Mouse (Mus musculus): ENCODE measurements around the gene Yeats2. TPM values are rescaled to one million over a fixed set of nuclear protein-coding genes. Genes with fewer than 3 reads are reported as not detected.

The Yeats2 gene
- 27.8 TPM for polyA plus RNA-seq (2017; shearing (Covaris generic))

GRCm38 (mm10) chr16:20140772-20141531 lies at the start of gene Yeats2:
Gene Yeats2 (plus strand): TSS chr16:20141063.

GRCm38 (mm10) chr16:20097069-20097710 lies 43.7 kb upstream of the Yeats2 start, which contains the start of gene Klhl24:
Gene Klhl24 (plus strand): TSS chr16:20097542.

GRCm38 (mm10) chr16:20240468-20241414 lies 99.9 kb downstream of the Yeats2 start, which contains the start of gene Map6d1:
Gene Map6d1 (minus strand): TSS chr16:20241358.

Other genes starting within 250 kb of the Yeats2 start
- 248 TPM for gene Klhl6, start 158.0 kb upstream of the Yeats2 start, polyA plus RNA-seq (2017; shearing (Covaris generic))
- gene Klhl24, start 43.5 kb upstream of the Yeats2 start, polyA plus RNA-seq (2017; shearing (Covaris generic)), result 64.4 TPM
- 0.11 TPM for gene Map6d1, start 100.3 kb downstream of the Yeats2 start, polyA plus RNA-seq (2017; shearing (Covaris generic))
- 85.9 TPM for gene Parl, start 161.3 kb downstream of the Yeats2 start, polyA plus RNA-seq (2017; shearing (Covaris generic))
- not detected for gene Cyp2ab1, start 184.3 kb downstream of the Yeats2 start, polyA plus RNA-seq (2017; shearing (Covaris generic))

Data from activated CD4-positive, CD25-positive, alpha-beta regulatory T cell, adult 9 weeks (primary cell).